Mouse (Mus musculus) cerebellum, adult (tissue): ENCODE data around the gene Gm21119.
"Not testable (repeated sequence)": the region's sequence is repeated elsewhere in the genome, so short reads cannot be mapped to it uniquely, and the experiment has no call there.

Experiments
- ATAC-seq: cut with Nextera tagmentation; 2 replicates; pipeline ENCODE4 v1.9.2; 2017; ENCODE audit warnings: mild to moderate bottlenecking, moderate library complexity, mixed read lengths; ENCODE audit not compliant: insufficient number of reproducible peaks, low FRiP score, low TSS enrichment

The Gm21119 gene

DNA sequence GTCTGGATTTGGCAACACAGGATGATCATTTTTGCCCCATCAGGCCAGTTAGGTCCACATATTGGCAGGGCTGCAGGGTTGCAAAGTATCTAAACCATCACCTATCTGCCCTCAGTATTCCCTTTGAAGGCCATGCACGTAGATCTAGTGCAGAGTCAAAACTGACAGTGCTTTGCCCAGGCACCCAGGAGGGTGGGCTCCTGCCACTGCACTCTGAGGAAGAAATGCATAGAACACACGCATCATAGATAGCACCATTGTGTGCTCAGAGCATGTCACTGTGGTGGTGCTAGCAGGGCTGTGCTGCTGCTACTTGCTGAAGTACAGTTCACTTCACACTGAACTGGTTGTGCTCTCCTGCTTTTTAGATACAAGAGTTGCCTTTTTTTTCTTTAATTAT lies at the start of gene Gm21119:
Gm21119 (plus strand) TSS at position 301 of the 400 bp plus-strand sequence.
- not testable (repeated sequence) for ATAC-seq

DNA sequence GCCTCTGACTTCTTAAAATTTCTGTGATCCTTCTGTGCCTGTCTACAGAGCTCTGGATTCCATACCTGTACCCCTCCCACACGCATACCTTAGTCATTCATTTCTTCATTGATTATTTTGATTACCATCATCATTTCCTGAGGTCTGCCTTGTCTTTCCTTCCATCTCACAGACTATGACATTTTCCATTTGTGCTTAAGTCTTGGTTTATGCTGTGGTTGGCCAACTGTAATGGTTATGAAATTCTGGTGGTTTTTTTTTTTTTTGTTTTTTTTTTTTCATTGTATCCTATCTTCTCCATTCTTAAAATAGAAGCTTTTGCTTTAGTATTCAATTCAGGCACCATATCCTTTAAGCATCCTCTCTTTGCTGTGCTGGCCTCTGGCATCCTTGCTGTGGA lies 48.0 kb upstream of the Gm21119 start:
- not testable (repeated sequence) for ATAC-seq

DNA sequence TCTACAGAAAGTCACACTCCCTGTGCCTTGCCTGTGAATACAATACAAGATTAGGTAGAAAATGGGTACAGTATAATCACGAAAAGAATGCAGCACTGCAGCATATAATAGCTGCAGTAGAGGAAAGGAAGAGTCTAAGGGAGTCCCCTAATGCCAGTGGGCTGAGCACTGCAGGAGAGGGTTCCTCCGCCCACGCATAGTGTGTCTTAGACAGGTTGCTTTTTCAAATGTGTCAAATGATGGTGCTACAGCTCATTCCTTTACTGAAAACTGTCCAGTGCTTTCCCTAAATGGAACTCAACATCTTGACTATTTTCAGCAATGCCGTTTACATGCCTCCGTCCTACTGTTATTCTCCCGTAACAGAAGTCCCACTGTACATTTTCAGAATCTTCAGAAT lies 33.6 kb upstream of the Gm21119 start:
- not testable (repeated sequence) for ATAC-seq

DNA sequence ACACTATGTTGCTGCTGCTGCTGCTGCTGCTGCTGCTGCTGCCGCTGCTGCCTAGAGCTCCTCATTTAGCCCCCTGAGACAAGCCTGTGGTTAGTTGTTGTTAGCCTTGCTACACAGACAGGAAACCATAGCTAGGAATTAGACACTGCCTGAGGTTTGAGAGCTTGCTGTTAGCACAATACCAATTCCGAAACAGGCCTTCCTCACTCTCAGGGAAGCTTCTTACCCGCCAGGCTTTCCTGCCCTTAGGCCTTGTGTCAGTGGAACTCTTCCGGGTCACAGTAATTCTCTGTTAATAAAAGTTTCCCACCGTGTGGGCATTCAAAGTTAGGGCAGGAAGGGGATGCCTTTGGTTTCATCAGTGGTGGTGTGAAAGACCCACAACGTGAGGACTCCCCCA lies 31.9 kb upstream of the Gm21119 start:
- not testable (repeated sequence) for ATAC-seq

DNA sequence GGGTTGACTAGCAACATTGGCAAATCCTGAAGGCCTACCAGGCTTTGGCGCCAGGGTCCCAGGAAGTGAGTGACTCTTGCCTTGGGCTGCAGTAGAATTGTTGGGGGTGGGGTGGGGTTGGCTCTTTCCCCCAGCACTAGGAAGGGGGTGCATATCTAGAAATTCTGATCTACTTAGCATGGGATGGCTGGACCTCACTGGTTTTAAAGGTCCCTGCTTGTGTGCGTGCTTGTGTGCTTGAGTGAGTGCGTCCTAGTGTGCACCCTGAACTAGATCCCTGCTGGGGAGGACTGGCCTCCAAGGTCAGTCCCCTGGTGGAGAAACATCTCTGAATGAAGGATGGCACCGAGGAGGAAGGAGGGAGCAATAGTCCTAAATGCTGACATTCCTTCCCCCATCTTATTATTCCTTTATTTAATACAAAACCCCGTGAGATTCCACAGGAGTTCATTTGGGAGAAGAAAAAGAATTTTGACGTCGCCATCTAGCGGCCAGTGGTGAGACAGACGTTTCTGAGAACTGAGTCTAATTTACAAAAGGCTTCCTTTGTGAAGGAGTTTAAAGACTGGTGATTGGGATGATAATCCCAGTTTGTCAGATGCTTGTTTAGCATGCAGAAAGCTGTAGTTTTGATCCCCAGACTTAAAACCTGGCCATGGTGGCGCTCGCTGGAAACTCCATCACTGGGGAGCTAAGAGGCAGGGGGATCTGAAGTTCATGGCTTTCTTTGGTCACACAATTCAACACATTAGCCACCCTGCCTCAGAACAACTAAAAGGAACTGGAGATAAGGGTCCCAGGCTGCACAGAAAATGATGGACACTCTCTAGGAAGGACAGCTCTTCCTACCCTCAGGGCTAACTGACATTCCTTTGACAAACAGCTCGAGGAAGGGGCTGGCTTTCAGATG lies 26.2 kb upstream of the Gm21119 start:
- ATAC-seq, result peak; percentile 74; the same call in 1 of the 2 replicates

DNA sequence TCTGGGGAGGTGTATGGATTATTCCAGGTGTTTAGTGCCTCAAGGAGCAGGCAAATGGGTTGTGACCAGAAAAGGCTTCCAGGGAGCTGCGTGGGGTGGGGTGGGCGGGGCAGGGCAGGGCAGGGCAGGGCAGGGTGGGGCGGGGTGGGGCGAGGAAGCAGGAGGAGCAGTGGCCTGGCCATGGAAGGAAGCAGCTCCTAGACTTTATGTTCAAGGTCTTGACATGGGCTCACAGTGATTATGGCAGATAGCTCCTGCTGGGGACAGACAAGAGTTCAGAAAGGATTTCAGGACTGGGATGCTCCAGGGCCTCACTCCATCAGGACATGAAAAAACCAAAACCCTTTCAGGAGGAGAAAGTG lies 25.6 kb upstream of the Gm21119 start:
- not testable (repeated sequence) for ATAC-seq

DNA sequence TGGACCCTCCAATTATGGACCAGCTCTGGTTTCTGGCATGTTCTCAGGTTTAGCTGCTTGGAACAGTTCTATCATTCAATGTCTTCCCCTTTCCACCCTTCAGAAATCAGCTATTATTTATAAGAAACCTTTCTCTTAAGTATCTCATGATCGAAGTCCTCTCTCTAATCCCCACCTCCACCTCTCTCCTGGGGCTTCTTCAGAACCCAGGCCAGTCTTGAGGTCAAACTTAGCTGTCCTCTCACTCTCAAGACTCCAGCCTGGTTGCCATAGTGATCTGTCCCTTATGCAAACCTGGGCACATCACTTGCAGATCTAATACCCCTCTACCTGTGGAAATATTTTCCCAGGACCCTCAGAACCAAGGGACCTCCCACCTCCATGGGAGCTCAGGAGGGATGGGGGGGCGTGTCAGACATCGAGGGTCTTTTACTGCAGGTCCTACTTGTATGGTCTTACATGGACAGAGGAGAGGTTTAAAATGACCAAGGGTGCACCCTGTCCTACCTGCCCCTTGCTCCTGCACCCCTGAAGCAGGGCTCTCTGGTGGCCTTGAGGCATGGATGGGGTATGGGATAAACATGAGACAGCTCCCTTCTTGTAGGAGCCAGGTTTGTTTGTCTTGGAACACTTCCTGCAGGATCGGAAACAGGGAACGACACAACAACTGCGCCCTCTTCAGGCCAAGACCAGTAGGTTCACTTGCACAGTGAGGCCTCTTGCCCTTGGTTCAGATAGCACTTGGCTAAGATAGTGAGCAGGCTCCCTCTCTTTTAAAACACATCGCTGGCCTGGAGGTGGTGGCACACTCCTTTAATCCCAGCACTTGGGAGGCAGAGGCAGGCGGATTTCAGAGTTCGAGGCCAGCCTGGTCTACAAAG lies 24.4 kb upstream of the Gm21119 start:
- not testable (repeated sequence) for ATAC-seq

DNA sequence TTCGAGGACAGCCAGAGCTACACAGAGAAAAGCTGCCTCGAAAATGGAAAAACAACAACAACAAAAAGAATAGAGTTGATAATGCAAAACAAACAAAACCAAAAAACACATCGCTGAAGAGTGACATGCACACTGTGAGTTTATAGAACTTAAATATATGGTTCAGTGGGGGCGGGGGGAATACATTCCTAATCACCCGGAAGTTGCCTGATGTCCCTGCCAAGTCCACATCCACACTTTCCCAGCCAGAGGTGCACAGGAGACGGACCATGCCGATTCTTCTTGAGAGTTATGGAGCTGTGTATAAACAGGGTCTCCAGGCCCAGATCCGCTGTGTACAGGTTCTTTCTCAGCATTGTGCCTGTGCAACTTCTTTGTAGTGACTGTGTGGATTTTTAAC lies 23.7 kb upstream of the Gm21119 start:
- not testable (repeated sequence) for ATAC-seq

DNA sequence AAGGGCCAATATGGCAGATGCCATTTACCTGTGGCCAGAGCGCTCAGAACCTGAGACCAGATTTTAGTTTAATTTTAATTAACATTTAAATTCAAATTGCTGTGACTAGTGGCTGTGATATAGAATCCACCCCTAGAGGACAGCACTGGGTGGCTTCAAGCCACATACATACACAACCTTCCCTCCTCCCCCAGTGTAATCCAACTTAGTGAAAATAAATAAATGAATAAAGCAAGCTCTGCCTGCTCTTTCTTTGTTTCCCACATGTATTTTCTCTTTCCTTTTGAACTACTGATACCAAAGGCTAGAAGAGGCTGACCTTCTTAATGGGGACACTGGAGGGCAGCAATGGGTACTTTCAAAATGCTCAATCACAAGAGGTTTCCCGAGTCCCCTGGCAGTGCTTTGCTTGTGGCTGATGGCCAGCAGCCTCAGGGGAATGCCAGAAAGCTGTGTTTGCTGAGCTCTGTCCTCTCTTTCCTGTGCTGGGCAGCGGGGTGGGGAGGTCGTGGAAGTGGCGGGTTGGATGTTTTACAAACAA lies 21.9 kb upstream of the Gm21119 start:
- not testable (repeated sequence) for ATAC-seq

DNA sequence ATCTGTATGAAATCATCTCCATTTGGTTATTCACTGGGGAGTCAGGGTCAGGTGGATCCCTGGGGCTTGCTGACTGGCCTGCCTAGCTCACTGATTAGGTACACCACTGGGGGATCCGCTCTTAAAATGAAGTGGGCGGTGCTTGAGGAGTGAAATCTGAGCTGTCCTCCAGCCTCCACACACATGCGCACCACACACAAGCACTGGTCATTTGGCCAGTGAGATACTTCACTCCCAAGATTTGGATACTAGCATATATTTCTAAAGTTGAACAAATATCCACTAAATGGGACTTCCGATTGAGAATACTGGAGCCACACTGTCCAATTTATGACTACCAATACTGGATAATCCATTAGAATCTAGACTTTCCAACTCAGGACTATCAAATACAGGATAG lies 20.9 kb upstream of the Gm21119 start:
- not testable (repeated sequence) for ATAC-seq

DNA sequence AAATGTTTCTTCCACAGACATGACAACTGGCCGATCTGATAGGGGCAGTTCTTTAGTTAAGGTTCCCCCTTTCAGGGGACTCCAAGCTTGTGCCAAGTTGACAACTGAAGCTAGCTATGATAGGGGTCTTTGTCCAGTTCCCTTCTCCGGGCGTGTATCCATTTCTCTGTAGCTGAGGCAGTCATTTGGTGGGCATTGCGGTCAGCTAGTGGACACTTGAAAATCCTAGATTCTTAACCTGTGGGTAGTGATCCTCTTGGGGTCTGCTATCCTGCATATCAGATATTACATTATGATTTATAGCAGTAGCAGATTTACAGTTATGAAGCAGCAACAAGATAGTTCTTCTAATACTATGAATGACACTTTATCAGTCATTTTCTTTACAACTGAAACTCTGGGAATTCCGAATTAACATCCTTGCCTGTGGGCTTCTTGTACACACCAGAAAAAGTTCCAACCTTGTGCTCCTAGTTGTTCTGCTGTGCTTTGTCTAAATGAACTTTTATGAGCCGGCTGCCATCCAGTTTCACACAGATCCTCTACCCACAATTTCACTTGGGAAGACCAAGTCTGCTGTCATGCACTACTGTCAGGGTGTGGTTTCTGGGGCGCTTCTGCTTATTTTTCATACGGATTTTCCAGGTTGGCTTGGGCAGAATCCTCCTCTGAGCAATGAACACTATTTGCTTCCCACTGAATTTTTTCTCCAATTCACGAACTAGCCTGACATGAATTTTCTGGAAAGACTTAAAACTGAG lies 18.5 kb upstream of the Gm21119 start:
- ATAC-seq, result not testable (repeated sequence)

DNA sequence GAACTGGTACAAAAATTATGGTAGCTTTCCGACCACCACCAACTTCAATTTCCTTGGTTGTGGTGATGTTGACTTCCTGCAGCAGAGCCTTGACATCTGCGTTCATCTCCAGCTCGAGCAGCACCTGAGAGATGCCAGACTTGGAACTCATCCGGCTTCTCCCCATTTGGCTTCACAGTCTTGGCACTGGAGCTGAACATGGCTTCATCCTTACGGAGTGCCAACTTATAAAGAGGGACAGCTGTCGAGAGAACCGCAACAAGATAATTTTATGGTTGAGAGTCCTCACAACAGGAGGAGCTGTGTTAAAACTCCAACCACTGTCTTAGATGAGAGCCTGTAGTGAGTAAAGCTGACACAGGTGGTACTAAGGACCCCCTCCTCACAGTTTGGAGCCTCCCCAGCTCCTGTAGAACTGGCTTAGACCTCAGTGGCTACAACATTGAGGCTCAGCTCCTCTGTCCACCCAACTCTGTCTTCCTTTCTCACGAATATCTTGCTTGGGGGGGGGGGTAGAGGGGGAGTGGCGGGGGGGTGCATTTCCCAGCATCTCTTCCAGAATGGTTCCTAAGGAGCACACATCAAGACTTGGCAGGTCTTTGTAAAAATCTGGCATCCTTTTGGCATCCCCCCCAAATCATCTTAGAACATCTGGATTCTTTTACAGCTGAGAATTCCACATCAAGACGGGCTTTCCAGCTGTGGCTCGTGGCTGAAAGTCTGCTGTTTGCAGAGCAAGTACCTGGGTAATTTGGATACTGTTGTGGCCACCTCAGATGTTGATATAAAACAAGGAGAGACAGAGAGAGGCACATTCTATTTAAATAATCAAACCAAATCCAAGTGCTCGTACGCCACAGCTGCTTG lies 17.6 kb upstream of the Gm21119 start:
- ATAC-seq, result peak; percentile 97

DNA sequence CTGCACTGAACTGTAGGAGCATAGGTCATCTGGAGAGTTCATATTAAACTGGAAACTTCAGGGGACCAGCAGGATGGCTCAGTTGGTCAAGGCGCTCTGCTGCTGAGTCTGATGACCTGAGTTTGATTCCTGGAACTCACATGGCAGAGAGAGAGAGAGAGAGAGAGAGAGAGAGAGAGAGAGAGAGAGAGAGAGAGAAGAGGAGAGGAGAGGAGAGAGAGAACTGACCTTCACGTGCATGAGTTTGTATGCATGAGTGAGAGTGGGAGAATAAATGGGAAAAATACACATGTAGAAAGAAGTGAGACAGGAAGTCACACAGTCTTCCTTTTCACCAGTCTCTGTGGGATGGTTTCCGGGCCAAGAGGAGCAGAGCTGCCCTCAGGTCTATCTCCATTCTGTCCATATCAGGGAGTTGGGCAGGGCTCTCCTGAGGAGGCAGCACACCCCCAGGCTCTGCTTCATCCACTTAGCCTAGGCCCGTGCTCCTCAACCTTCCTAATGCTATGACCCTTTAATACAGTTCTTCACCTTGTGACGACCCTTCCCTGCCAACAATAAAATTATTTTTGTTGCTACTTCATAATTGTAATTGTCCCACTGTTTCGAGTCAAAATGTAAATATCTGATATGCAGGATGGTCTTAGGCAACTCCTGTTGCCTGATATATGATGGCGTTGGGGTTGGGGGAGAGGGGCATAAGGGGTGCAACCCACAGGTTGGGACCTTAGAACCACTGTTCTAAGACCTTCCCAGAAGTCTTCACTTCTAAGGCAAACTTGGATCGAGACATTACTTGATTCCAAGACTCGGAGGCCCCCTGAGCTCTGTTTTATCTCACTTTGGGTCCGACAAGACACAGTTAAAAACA lies 16.2 kb upstream of the Gm21119 start:
- peak; percentile 48; the same call in 1 of the 2 replicates for ATAC-seq

DNA sequence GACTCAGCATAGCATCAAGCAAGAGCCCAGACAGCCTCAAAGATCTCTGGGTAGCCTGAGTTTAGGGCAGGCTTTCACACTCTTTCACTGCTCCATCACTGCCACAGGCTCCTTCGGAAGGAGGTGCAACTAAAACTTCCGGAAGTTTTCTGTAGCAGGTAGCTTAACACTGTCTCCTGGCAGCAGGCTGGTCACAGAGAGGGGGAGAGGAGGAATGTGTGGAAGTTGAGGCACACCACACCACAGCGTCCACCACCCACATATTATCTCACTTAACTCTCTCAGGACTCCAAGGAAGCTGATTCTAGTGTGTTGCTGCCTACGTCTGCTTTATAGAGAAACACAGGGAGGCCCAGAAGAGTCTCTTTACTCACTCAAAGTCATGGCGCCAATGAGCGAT lies 15.4 kb upstream of the Gm21119 start:
- ATAC-seq, result not testable (repeated sequence)

DNA sequence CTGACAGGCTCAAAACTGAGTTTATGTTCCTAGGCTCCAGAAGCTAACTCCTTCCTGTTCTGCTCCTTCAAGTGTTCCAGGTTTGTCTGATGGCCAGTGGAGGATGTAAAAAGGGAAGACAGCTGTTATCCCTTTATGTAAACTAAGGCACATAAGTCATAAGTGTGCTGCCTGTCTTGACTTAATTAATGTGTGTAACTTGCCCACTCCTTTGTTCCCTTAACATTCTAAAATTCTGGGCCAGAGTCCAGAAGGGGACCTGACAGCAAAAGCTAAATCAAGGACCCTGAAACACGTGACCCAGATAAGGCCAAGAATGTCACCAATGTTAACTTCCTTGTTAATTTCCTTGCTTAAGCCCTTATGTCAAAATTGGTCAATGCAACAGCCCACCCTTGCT lies 3.9 kb upstream of the Gm21119 start:
- ATAC-seq, result not testable (repeated sequence)

DNA sequence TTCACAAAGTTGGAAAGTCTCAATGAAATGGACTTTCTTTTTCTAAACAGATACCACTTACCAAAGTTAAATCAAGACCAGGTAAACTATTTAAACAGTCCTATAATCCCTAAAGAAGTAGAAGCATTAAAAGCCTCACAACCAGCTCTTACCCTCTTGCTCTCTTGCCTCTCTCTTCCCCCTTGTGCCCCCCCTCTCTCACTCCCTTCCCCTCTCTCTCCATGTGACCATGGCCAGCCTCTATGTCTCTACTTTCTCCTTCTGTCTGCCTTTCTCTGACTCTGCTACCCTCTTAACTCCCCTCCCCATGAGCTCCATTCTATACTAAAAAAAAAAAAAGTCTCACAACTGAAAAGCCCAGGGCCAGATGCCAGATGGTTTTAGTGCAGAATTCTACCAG lies 2.0 kb upstream of the Gm21119 start:
- ATAC-seq, result not testable (repeated sequence)

DNA sequence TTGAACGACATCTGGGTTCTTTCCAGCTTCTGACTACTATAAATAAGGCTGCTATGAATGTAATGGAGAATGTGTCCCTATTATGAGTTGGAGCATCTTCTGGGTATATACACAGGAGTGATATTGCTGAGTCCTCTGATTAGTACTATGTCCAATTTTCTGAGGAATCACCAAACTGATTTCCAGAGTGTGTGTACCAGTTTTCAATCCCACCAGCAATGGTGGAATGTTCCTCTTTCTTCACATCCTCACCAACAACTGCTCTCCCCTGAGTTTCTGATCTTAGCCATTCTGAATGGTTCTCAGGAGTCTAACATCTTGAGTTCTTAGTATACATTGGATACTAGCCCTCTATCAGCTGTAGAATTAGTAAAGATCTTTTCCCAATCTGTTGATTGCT lies 16.0 kb downstream of the Gm21119 start:
- ATAC-seq, result not testable (repeated sequence)

DNA sequence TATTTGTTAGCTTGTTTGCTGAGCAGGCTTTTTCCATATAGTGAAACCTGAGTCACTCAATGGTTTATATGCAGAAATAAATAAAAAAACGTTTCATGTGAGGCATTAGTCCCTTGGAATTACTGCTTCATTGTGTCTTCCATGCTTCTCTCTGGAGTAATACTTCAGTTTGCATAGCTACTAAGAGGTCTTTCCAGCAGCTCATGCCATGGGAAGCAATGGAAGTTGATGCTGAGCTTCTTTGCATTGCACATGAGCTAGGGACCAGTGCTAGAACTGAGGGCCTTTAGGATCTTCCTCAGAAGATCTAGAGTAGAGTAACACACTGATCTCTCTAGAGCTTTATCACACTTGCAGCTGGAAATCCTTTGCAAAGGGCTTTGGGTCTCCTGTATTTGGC lies 23.2 kb downstream of the Gm21119 start:
- ATAC-seq, result not testable (repeated sequence)
